Mouse (Mus musculus) left cerebral cortex, adult 11 months (tissue): ENCODE results near the gene Lcn2.

Experiments
- DNase-seq: peaks from one replicate; pipeline ENCODE4 v3.0.0; 2022; ENCODE audit warnings: low spot score

Gene Lcn2

GRCm38 (mm10) chr2:32342539-32343350, 45.3 kb downstream of the Lcn2 start:
- DNase-seq, result peak; percentile 63

DNA sequence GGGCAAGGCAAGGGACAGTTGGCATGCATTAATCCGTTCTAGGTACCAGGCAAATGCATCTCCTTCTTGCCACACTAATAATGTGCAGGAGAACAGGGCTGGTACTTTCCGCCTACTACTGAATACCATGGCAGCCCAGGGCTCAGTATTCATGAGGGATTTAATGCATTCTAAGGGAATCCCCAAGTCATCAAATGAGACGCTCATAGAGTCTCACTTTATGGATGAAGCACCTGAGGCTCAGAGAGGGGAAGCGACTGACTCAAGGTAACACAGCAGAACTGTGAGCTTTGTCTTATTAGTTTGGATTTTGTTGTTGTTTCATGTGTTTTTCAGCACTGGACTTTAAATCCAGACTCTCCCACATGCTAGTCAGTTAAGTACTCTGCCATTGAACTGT, 46.0 kb downstream of the Lcn2 start:
- DNase-seq, result no peak

GRCm38 (mm10) chr2:32341634-32341939, 46.5 kb downstream of the Lcn2 start:
- no peak for DNase-seq

DNA sequence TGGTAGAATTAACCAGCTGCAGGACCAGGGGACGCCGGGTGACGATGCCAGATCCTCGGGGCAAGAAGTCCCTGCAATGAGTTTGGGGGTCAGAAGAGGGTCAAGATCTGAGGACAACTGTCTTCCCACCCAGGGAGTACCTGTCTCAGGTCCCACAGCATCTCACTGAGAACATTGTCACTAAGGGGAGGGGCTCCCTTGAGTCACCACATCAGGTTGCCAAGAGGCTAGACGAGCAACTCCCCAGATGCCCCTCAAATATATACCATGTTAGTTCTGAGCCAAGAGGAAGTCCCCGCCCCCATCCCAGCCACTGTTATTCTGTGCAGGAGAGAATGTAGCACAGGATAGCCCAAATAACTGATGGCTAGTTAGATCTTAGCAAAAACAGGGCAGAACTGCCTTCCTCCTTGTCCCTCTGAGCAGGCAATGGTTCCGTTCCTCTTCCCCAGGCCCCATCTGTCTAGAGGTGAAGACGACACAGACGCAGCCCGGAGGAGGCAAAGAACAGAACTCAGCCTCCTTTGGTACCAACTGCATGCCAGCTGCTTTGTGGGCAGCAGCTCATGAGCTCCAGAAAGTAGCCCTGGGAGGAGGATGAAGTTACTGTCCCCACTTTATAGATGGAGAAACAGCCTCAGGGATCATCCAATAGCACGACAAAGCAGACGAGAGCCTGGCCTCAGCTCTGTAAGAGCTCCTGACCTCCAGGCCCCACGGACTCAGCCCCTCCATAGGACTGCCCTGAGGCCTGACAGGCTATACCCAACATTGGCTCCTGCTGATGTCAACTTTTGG, 47.0 kb downstream of the Lcn2 start:
- DNase-seq, result no peak

GRCm38 (mm10) chr2:32339912-32340642, 48.0 kb downstream of the Lcn2 start:
- no peak for DNase-seq

- DNase-seq, result no peak
These were observed 52.2 kb downstream of the Lcn2 start for GRCm38 (mm10) chr2:32335888-32336287.
